Mouse (Mus musculus) thymus, adult 2 months (tissue): ENCODE measurements around the gene Tmc8.

ENCODE experiments used
- CTCF ChIP-seq: fragments of 200-500 bp; IDR thresholded peaks from 2 replicates; pipeline ENCODE4 v1.5.1; 2012; ENCODE audit warnings: mild to moderate bottlenecking, control low read depth, low read length, moderate library complexity, borderline replicate concordance; ENCODE audit not compliant: control insufficient read depth, poor library complexity, insufficient read depth; ENCODE audit errors: extremely low read depth
- POLR2A ChIP-seq: fragments of 200-500 bp; IDR thresholded peaks from 2 replicates; pipeline ENCODE4 v1.6.1; 2012; ENCODE audit warnings: mild to moderate bottlenecking, low read length, control low read depth, moderate library complexity; ENCODE audit not compliant: control insufficient read depth, poor library complexity, insufficient read depth; ENCODE audit errors: extremely low read depth

GRCm38 (mm10) chr11:117840910-117841309 is 59.0 kb downstream of the Tmc8 start:
- no peak for TF ChIP-seq CTCF
- TF ChIP-seq POLR2A = no peak
